Mouse (Mus musculus): ENCODE measurements around the gene Urad. TPM values are rescaled to one million over a fixed set of nuclear protein-coding genes. Genes with fewer than 3 reads are reported as not detected.

The Urad gene
- polyA plus RNA-seq (2015; fragmentation: Illumina TruSeq; extraction: RNeasy Lipid Tissue Mini Kit (QIAGEN cat#74804); ENCODE audit: low read depth, low replicate concordance) = not detected

DNA sequence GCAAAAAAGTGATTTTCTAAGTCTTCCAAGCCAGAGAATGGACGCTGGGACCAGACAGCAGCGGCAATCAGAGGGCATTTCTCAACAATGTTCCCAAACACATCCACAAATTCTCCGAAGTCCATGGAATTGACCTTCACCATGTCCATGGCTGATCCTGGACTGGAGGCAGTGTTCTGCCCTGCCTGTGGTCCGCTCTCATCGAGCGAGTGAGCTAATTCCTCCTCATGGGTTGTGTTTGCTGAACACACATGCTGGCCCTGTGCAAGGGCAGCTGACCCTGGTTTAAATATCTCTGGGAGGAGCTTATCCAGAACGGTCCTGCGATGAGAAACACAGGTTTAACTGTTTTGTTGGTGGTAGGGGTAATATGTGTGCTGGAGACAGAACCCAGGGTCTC is at the start of gene Urad:
Gene Urad, minus strand, starts transcription at position 258 of the 400 bp plus-strand sequence.

DNA sequence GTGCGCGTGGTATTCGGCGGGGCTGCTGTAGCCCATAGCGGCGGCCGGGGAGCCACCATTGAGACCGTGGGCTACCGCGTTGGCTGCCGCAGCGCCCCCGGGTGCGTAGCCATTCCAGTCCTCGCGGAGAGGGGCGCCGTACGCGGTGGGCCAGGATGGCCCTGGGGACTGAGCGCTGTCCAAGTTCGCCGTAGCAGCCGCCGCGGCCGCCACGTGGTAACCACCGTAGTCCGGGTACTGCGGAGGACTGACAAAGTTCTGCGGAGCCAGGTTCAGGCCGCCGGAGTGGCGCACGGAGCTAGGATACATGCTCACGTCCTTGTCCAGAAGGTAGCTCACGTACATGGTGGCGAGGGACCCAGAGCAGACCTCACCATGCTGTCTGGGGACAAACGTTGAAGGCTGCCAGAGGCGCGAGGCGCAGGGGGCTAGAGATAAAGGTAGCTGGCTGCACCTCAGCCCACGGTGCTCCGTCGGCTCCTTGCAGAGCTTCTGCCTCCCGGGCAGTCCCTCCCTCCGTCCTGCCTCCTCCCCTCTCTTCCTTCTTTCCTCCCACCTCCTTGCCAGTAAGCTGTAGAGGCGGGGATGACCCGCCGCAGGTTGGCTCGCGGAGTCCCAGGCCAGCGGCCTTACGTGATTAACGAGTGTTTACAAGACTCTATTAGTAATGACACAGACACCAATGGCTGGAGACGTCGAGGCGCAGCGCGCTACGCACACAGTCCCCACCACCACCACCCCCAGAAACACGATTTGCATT is 15.4 kb downstream of the Urad start, which contains the start of gene Cdx2:
Gene Cdx2, minus strand, starts transcription at position 633 of the 760 bp plus-strand sequence.

DNA sequence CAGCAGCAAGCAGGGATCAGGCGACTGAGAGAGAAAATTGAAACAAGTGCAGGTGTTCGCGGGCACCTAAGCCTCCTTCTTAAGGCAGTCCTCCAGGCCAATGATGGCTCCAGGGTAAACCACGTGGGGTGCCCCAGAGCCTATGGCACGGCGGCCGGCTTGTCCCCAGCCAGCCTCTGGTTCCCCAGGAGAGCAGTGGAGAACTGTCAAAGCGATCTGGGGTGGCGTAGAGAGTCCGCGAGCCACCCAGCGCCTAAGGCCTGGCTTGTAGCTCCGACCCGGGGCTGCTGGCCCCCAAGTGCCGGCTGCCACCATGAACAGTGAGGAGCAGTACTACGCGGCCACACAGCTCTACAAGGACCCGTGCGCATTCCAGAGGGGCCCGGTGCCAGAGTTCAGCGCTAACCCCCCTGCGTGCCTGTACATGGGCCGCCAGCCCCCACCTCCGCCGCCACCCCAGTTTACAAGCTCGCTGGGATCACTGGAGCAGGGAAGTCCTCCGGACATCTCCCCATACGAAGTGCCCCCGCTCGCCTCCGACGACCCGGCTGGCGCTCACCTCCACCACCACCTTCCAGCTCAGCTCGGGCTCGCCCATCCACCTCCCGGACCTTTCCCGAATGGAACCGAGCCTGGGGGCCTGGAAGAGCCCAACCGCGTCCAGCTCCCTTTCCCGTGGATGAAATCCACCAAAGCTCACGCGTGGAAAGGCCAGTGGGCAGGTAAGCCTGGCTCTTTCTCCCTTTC is 52.1 kb downstream of the Urad start, which contains the start of gene Pdx1:
Gene Pdx1, plus strand, starts transcription at position 34 of the 747 bp plus-strand sequence.

Other genes starting within 250 kb of the Urad start
- 2.9 TPM for gene Lnx2, start 245.9 kb downstream of the Urad start, polyA plus RNA-seq (2015; fragmentation: Illumina TruSeq; extraction: RNeasy Lipid Tissue Mini Kit (QIAGEN cat#74804); ENCODE audit: low read depth, low replicate concordance)
- 118 TPM for gene Polr1d, start 245.4 kb downstream of the Urad start, polyA plus RNA-seq (2015; fragmentation: Illumina TruSeq; extraction: RNeasy Lipid Tissue Mini Kit (QIAGEN cat#74804); ENCODE audit: low read depth, low replicate concordance)
- gene Gsx1, start 133.7 kb downstream of the Urad start, polyA plus RNA-seq (2015; fragmentation: Illumina TruSeq; extraction: RNeasy Lipid Tissue Mini Kit (QIAGEN cat#74804); ENCODE audit: low read depth, low replicate concordance) = 0.42 TPM
- not detected for gene Pdx1, start 52.5 kb downstream of the Urad start, polyA plus RNA-seq (2015; fragmentation: Illumina TruSeq; extraction: RNeasy Lipid Tissue Mini Kit (QIAGEN cat#74804); ENCODE audit: low read depth, low replicate concordance)
- not detected for gene Cdx2, start 15.2 kb downstream of the Urad start, polyA plus RNA-seq (2015; fragmentation: Illumina TruSeq; extraction: RNeasy Lipid Tissue Mini Kit (QIAGEN cat#74804); ENCODE audit: low read depth, low replicate concordance)
- 6.1 TPM for gene Flt3, start 78.0 kb upstream of the Urad start, polyA plus RNA-seq (2015; fragmentation: Illumina TruSeq; extraction: RNeasy Lipid Tissue Mini Kit (QIAGEN cat#74804); ENCODE audit: low read depth, low replicate concordance)
- 18.7 TPM for gene Pan3, start 107.7 kb upstream of the Urad start, polyA plus RNA-seq (2015; fragmentation: Illumina TruSeq; extraction: RNeasy Lipid Tissue Mini Kit (QIAGEN cat#74804); ENCODE audit: low read depth, low replicate concordance)

All from brain, adult 10 weeks (tissue).